Mouse (Mus musculus) ES-Bruce4 (cell line): ENCODE measurements around the gene Kcnip4. TPM values are rescaled to one million over a fixed set of nuclear protein-coding genes. Genes with fewer than 3 reads are reported as not detected.

Experiments used
- H3K27ac ChIP-seq: 2 replicates; pipeline ENCODE4 v1.5.1; 2012; ENCODE audit warnings: low read length, inconsistent platforms; ENCODE audit not compliant: insufficient read depth
- H3K27me3 ChIP-seq: 2 replicates; pipeline ENCODE4 v1.6.1; 2012; ENCODE audit warnings: mild to moderate bottlenecking, low read length, inconsistent platforms; ENCODE audit not compliant: control insufficient read depth, poor library complexity, insufficient read depth, severe bottlenecking
- H3K36me3 ChIP-seq: 2 replicates; pipeline ENCODE4 v1.6.1; 2012; ENCODE audit warnings: inconsistent platforms, mild to moderate bottlenecking, low read length, moderate library complexity; ENCODE audit not compliant: control insufficient read depth, poor library complexity, insufficient read depth, severe bottlenecking
- H3K4me1 ChIP-seq: one replicate; pipeline ENCODE4 v1.8.1; 2011; ENCODE audit warnings: low read length; ENCODE audit not compliant: control insufficient read depth, insufficient read depth
- H3K4me3 ChIP-seq: 2 replicates; pipeline ENCODE4 v1.5.1; 2011; ENCODE audit warnings: low read depth, mild to moderate bottlenecking, low read length
- H3K9ac ChIP-seq: 2 replicates; pipeline ENCODE4 v1.6.1; 2012; ENCODE audit warnings: low read depth, mild to moderate bottlenecking, inconsistent platforms; ENCODE audit not compliant: poor library complexity, severe bottlenecking
- H3K9me3 ChIP-seq: replicated peaks from 2 replicates; pipeline ENCODE4 v1.6.1; 2012; ENCODE audit warnings: mild to moderate bottlenecking, low read length, inconsistent platforms; ENCODE audit not compliant: control insufficient read depth, poor library complexity, insufficient read depth, severe bottlenecking
- CTCF ChIP-seq: IDR thresholded peaks from one replicate; pipeline ENCODE4 v1.8.1; 2011; ENCODE audit warnings: low read depth, low read length
- EP300 ChIP-seq: IDR thresholded peaks from 2 replicates; pipeline ENCODE4 v1.6.1; 2011; ENCODE audit warnings: low read depth, low read length; ENCODE audit not compliant: insufficient read depth
- POLR2A ChIP-seq: IDR thresholded peaks from one replicate; pipeline ENCODE4 v1.8.1; 2011; ENCODE audit warnings: low read length; ENCODE audit not compliant: insufficient read depth
- polyA plus RNA-seq: library from polyadenylated mRNA; stranded (reverse); fragments of >200 nt; gene quantifications from 2 replicates; pipeline ENCODE4 v1.2.4, GENCODE M21; 2011; ENCODE audit warnings: low read depth; ENCODE audit not compliant: missing spikeins, insufficient read depth, insufficient read length

Gene Kcnip4
- polyA plus RNA-seq, 1 experiment: not detected

- Histone ChIP-seq H3K27me3 (no peaks in the 10 kb centered on the region), H3K4me3 (no peak overlapping the region), H3K9ac (no peak overlapping the region), H3K4me1 (no peaks in the 10 kb centered on the region), H3K36me3 (no peaks in the 10 kb centered on the region), H3K9me3 (no peaks in the 10 kb centered on the region), H3K27ac (no peak overlapping the region)
- TF ChIP-seq CTCF (no peak), POLR2A (no peak)
These were observed 232.3 kb downstream of the Kcnip4 start for GRCm38 (mm10) chr5:49292421-49292820.

- H3K4me3 ChIP-seq: no peak overlapping the region
- H3K36me3 ChIP-seq: no peaks in the 10 kb centered on the region
- H3K9me3 ChIP-seq: no peaks in the 10 kb centered on the region
- H3K9ac ChIP-seq: no peak overlapping the region
- TF ChIP-seq POLR2A (no peak), CTCF (no peak)
- H3K4me1 ChIP-seq: no peaks in the 10 kb centered on the region
- no peaks in the 10 kb centered on the region for H3K27me3 ChIP-seq
- H3K27ac ChIP-seq: no peak overlapping the region
These were observed 232.9 kb downstream of the Kcnip4 start for GRCm38 (mm10) chr5:49291801-49292200.

GRCm38 (mm10) chr5:49285455-49286135, 239.1 kb downstream of the Kcnip4 start:
- Histone ChIP-seq H3K27me3 (no peaks in the 10 kb centered on the region), H3K9me3 (no peaks in the 10 kb centered on the region), H3K4me3 (no peak overlapping the region), H3K36me3 (no peaks in the 10 kb centered on the region), H3K27ac (no peak overlapping the region), H3K9ac (no peak overlapping the region), H3K4me1 (no peaks in the 10 kb centered on the region)
- no peak for TF ChIP-seq EP300

DNA sequence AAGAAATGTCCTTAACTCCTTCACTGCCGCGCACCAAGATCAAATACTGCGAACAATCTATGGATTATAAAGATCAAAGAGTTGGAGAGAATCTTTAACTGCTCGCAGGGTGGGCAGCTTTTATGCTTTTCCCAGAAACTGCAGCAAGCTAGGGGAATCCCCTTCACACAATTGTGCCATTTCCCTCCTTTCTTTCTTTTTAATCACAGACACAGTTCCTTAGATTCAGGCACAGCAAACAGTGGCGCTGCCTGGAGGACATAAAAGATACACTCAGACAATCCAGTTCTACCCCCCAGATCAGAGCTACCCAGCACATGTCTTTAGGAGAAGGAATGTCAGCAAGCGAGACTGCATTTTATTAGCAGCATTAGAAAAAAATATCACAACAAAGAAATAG, 239.9 kb downstream of the Kcnip4 start:
- Histone ChIP-seq H3K27ac (no peak overlapping the region), H3K9ac (no peak overlapping the region)

DNA sequence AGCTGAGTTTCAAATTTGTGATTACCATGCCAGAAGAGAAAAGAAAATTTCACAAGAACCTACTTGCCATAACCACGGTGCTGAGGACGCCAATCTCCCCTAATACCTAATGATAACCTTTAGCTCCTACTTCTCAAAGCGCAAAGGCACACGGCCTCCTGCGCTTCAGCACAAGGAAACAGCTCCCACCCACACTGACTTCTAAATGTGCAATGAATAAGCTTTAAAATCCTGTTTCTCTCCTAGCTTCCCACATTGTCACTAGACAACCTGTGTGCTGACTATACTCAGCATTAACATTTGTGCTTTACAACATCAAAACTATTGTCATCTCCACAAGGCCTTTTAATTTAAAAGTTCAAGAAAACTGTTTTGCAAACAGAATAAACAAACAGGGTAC, 241.3 kb downstream of the Kcnip4 start:
- TF ChIP-seq POLR2A: no peak
- TF ChIP-seq EP300: no peak
- no peak for TF ChIP-seq CTCF
- H3K4me1 ChIP-seq: no peaks in the 10 kb centered on the region
- H3K4me3 ChIP-seq: no peak overlapping the region
- no peak overlapping the region for H3K27ac ChIP-seq
- H3K9me3 ChIP-seq: no peaks in the 10 kb centered on the region
- H3K36me3 ChIP-seq: no peaks in the 10 kb centered on the region
- no peak overlapping the region for H3K9ac ChIP-seq
- H3K27me3 ChIP-seq: no peaks in the 10 kb centered on the region

More for the DNA sequence above, 239.9 kb downstream of the Kcnip4 start:
- Histone ChIP-seq H3K9me3 (no peaks in the 10 kb centered on the region), H3K27me3 (no peaks in the 10 kb centered on the region), H3K4me3 (no peak overlapping the region), H3K4me1 (no peaks in the 10 kb centered on the region), H3K36me3 (no peaks in the 10 kb centered on the region)
- TF ChIP-seq POLR2A (no peak), EP300 (no peak), CTCF (no peak)

GRCm38 (mm10) chr5:49271864-49272263, 252.8 kb downstream of the Kcnip4 start:
- TF ChIP-seq EP300 (no peak), POLR2A (no peak), CTCF (no peak)

GRCm38 (mm10) chr5:49268807-49269206, 255.9 kb downstream of the Kcnip4 start:
- H3K9me3 ChIP-seq: no peaks in the 10 kb centered on the region
- H3K36me3 ChIP-seq: no peaks in the 10 kb centered on the region
- TF ChIP-seq CTCF (no peak), POLR2A (no peak), EP300 (no peak)
- no peak overlapping the region for H3K9ac ChIP-seq
- no peak overlapping the region for H3K4me3 ChIP-seq
- no peak overlapping the region for H3K27ac ChIP-seq
- H3K27me3 ChIP-seq: no peaks in the 10 kb centered on the region
- H3K4me1 ChIP-seq: no peaks in the 10 kb centered on the region

More at GRCm38 (mm10) chr5:49271864-49272263, 252.8 kb downstream of the Kcnip4 start:
- no peaks in the 10 kb centered on the region for H3K4me1 ChIP-seq
- no peaks in the 10 kb centered on the region for H3K27me3 ChIP-seq
- H3K36me3 ChIP-seq: no peaks in the 10 kb centered on the region
- no peak overlapping the region for H3K9ac ChIP-seq
- no peak overlapping the region for H3K27ac ChIP-seq
- H3K4me3 ChIP-seq: no peak overlapping the region
- H3K9me3 ChIP-seq: no peaks in the 10 kb centered on the region
